Mouse (Mus musculus) bone marrow, adult 2 months (tissue): ENCODE data around the gene 1520401A03Rik. TPM values are rescaled to one million over a fixed set of nuclear protein-coding genes. Genes with fewer than 3 reads are reported as not detected.

Experiments used
- H3K27ac ChIP-seq: fragments of 200-500 bp; 2 replicates; pipeline ENCODE4 v1.5.1; 2012; ENCODE audit warnings: low read depth, mild to moderate bottlenecking, control low read depth, inconsistent platforms, low read length; ENCODE audit not compliant: control insufficient read depth, poor library complexity, insufficient read depth
- H3K4me1 ChIP-seq: fragments of 200-500 bp; 2 replicates; pipeline ENCODE4 v1.6.1; 2011; ENCODE audit warnings: low read length; ENCODE audit not compliant: control insufficient read depth, insufficient read depth
- H3K4me3 ChIP-seq: fragments of 200-500 bp; replicated peaks from 2 replicates; pipeline ENCODE3; 2011; ENCODE audit warnings: mild to moderate bottlenecking, low read depth, low read length, control low read depth; ENCODE audit not compliant: control insufficient read depth
- CTCF ChIP-seq: fragments of 200-500 bp; IDR thresholded peaks from 2 replicates; pipeline ENCODE4 v1.5.1; 2011; ENCODE audit warnings: low read length, control low read depth; ENCODE audit not compliant: control insufficient read depth, insufficient read depth
- POLR2A ChIP-seq: fragments of 200-500 bp; IDR thresholded peaks from 2 replicates; pipeline ENCODE4 v1.6.1; 2011; ENCODE audit warnings: low read depth, mild to moderate bottlenecking, control low read depth, low read length, borderline replicate concordance; ENCODE audit not compliant: control insufficient read depth
- WGBS: fragments of 180-500 bp; shearing (Covaris S2); methylation state at CpG from one replicate; pipeline ENCODE4 v1.1.7; 2018; 5-methylcytosine and 5-hydroxymethylcytosine counted together
- polyA plus RNA-seq: library from polyadenylated mRNA; stranded (reverse); fragments of >200 nt; gene quantifications from 2 replicates; pipeline ENCODE4 v1.2.4, GENCODE M21; 2011; ENCODE audit warnings: low replicate concordance; ENCODE audit not compliant: missing spikeins, insufficient read depth, insufficient read length

1520401A03Rik gene
- polyA plus RNA-seq, 1 experiment, result 3.5 TPM

- peak overlapping the region; percentile 78 for H3K4me3 ChIP-seq
- H3K27ac ChIP-seq, result peak overlapping the region; percentile 12; the same call in 1 of the 2 replicates
- 58% methylated on average over 9 of the region's 9 CpGs for WGBS
- no peak for TF ChIP-seq POLR2A
- TF ChIP-seq CTCF, result no peak
- H3K4me1 ChIP-seq, result 0 out of 2 replicates have a peak, but pooled peaks cover 1% of the 10 kb centered on the region
Measured at GRCm38 (mm10) chr17:23674271-23674952, 48.2 kb downstream of the 1520401A03Rik start.

DNA sequence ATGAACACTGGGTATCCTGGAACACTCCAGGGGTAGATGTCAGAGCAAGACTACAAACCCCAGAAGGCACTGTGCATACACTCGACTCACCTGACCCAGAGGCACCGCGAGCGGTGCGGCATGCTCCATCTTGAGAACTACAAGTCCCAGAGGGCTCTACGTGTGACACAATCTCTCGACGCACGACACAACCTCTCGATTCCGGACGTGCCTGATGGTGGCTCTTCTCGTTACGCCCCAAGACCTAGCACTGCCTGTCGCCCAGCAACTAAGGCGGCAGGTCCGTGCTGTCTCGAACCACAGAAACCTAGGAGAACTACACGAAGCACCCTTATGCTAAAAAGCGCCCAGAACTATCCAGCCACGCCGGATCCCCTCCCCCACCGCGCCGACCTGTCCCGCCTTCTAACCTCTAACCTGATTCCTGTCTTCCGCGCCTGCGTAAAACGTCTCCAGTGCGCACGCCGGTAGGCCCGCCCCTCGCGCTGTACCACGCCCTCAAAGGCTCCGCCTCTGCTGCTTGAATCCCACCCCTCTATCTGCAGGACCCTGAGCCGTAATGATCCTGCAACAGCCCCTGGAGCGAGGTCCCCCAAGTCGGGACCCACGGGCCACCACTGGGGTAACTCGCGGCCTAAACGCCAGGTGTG lies 49.0 kb downstream of the 1520401A03Rik start, which contains the start of the genes Hcfc1r1 and Thoc6:
TSS of gene Hcfc1r1 (plus strand) at position 173 of the 650 bp plus-strand sequence.
TSS of gene Thoc6 (minus strand) at position 459 of the 650 bp plus-strand sequence.
- Histone ChIP-seq H3K4me3 (peak within 1 kb of the TSS; percentile 78), H3K27ac (peak within 1 kb of the TSS; percentile 79), H3K4me1 (0 out of 2 replicates have a peak, but pooled peaks cover 1% of the 10 kb centered on the region)
- TF ChIP-seq CTCF (no peak), POLR2A (peak; percentile 50; the same call in 1 of the 2 replicates)
- under 1% methylated on average over 45 of the region's 45 CpGs for WGBS

GRCm38 (mm10) chr17:23672761-23673160 lies 49.8 kb downstream of the 1520401A03Rik start:
- H3K27ac ChIP-seq, result no peak overlapping the region
- 0 out of 2 replicates have a peak, but pooled peaks cover 1% of the 10 kb centered on the region for H3K4me1 ChIP-seq
- TF ChIP-seq POLR2A, result no peak
- TF ChIP-seq CTCF, result no peak
- no peak overlapping the region for H3K4me3 ChIP-seq
- 62% methylated on average over 3 of the region's 3 CpGs for WGBS

DNA sequence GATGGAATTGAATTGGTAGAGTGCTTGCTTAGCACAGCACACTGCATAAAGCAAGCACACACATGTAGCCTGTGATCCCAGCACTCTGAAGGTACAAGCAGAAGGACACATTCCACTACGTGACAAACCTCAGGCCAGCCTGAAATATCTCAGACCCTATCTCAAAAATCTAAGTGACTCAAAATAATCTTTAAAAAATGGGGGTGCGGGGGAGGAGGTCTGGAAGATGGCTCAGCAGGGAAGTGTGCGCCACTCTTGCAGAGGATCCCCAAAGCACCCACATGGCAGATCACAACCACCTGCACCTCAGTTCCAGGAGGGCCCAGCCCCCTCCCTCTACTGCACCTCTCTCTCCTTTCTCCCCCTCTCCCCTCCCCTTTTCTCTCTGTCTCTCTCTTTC lies 51.1 kb downstream of the 1520401A03Rik start:
- TF ChIP-seq POLR2A, result no peak
- no peak for TF ChIP-seq CTCF
- 88% methylated on average over 3 of the region's 3 CpGs for WGBS
- Histone ChIP-seq H3K4me3 (no peak overlapping the region), H3K4me1 (0 out of 2 replicates have a peak, but pooled peaks cover 1% of the 10 kb centered on the region), H3K27ac (no peak overlapping the region)

GRCm38 (mm10) chr17:23670516-23671074 lies 52.0 kb downstream of the 1520401A03Rik start:
- Histone ChIP-seq H3K4me1 (0 out of 2 replicates have a peak, but pooled peaks cover 1% of the 10 kb centered on the region), H3K27ac (no peak overlapping the region), H3K4me3 (no peak overlapping the region)
- WGBS, result 88% methylated on average over 7 of the region's 7 CpGs
- TF ChIP-seq POLR2A (no peak), CTCF (no peak)

- 88% methylated on average over 14 of the region's 14 CpGs for WGBS
Measured at GRCm38 (mm10) chr17:23665511-23665910, 57.1 kb downstream of the 1520401A03Rik start.

GRCm38 (mm10) chr17:23664556-23665021 lies 58.0 kb downstream of the 1520401A03Rik start:
- TF ChIP-seq CTCF (peak; percentile 40; the same call in 1 of the 2 replicates), POLR2A (no peak)
- Histone ChIP-seq H3K27ac (no peak overlapping the region), H3K4me3 (no peak overlapping the region), H3K4me1 (no peaks in the 10 kb centered on the region; the same call in 1 of the 2 replicates)
- WGBS, result 33% methylated on average over 5 of the region's 5 CpGs

More at GRCm38 (mm10) chr17:23665511-23665910, 57.1 kb downstream of the 1520401A03Rik start:
- Histone ChIP-seq H3K27ac (no peak overlapping the region), H3K4me1 (no peaks in the 10 kb centered on the region; the same call in 1 of the 2 replicates), H3K4me3 (no peak overlapping the region)
- TF ChIP-seq CTCF (no peak), POLR2A (no peak)

GRCm38 (mm10) chr17:23661526-23661925 lies 61.1 kb downstream of the 1520401A03Rik start:
- no peak for TF ChIP-seq POLR2A
- peak; percentile 47; the same call in 1 of the 2 replicates for TF ChIP-seq CTCF
- H3K27ac ChIP-seq, result no peak overlapping the region
- 9% methylated on average over 9 of the region's 9 CpGs for WGBS
- no peaks in the 10 kb centered on the region; the same call in 1 of the 2 replicates for H3K4me1 ChIP-seq
- H3K4me3 ChIP-seq, result no peak overlapping the region
